Mouse (Mus musculus) lung, embryonic 15.5 days (tissue): ENCODE data around the gene Psme3. TPM values are rescaled to one million over a fixed set of nuclear protein-coding genes. Genes with fewer than 3 reads are reported as not detected.

Experiments used
- ATAC-seq: fragments of 200-750 bp; cut with Nextera tagmentation; 2 replicates; pipeline ENCODE4 v1.8.0; 2017; ENCODE audit warnings: moderate number of reproducible peaks, borderline replicate concordance; ENCODE audit not compliant: low FRiP score, low TSS enrichment; ENCODE audit errors: extremely low read depth
- H3K27ac ChIP-seq: fragments of 300-500 bp; sonication (generic); 2 replicates; pipeline ENCODE4 v1.5.1; 2015; ENCODE audit warnings: moderate library complexity, mild to moderate bottlenecking, inconsistent platforms
- H3K27me3 ChIP-seq: fragments of 300-500 bp; sonication (generic); 2 replicates; pipeline ENCODE4 v1.6.1; 2015; ENCODE audit warnings: inconsistent platforms
- H3K36me3 ChIP-seq: fragments of 300-500 bp; sonication (generic); 2 replicates; pipeline ENCODE4 v1.6.1; 2015; ENCODE audit warnings: inconsistent platforms
- H3K4me1 ChIP-seq: fragments of 300-500 bp; sonication (generic); 2 replicates; pipeline ENCODE4 v1.6.1; 2015; ENCODE audit warnings: inconsistent platforms
- H3K4me2 ChIP-seq: fragments of 300-500 bp; sonication (generic); 2 replicates; pipeline ENCODE4 v1.6.1; 2015; ENCODE audit warnings: inconsistent platforms, mild to moderate bottlenecking, moderate library complexity
- H3K4me3 ChIP-seq: fragments of 300-500 bp; sonication (generic); 2 replicates; pipeline ENCODE4 v1.5.1; 2015; ENCODE audit warnings: mild to moderate bottlenecking, inconsistent platforms
- H3K9ac ChIP-seq: fragments of 300-500 bp; sonication (generic); 2 replicates; pipeline ENCODE4 v1.6.1; 2015; ENCODE audit warnings: inconsistent platforms
- H3K9me3 ChIP-seq: fragments of 300-500 bp; sonication (generic); 2 replicates; pipeline ENCODE4 v1.6.1; 2016; ENCODE audit warnings: inconsistent platforms
- WGBS: fragments of 180-500 bp; shearing (Covaris S2); methylation state at CpG from one replicate; pipeline ENCODE4 v1.1.7; 2015; 5-methylcytosine and 5-hydroxymethylcytosine counted together
- microRNA-seq: library from miRNA; unstranded; fragments of <30 nt; microRNA quantifications from one replicate; pipeline ENCODE4, GENCODE M21; 2016
- polyA plus RNA-seq: library from polyadenylated mRNA; unstranded; fragments of >200 nt; fragmentation: Nextera tagmentation; extraction: Ambion mirVana; gene quantifications from 2 replicates; pipeline ENCODE4 v1.2.1, GENCODE M21; 2015

Psme3 gene
- polyA plus RNA-seq, 1 experiment from 2014 or later = 130 TPM

DNA sequence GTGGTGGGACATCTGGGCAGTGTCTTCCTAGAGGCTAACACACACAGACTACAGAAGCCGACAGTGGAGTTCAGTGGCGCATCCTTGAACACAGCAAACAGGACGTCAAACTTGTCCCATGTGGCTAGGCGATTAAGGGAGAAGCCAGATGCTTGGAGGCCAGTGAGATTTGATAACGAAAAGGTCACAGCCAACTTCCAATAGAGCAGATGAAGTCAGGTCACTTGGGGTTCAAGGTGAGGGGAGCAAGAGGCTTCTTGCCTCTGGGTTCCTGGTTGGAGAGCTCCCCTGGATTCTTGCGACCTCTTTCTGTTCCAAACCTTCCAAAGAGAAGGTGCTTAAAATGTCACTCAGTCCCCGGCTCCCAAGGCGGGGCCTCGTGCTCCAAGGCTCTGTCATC is 43.8 kb downstream of the Psme3 start:
- Histone ChIP-seq H3K4me2 (no peak overlapping the region), H3K4me3 (no peak overlapping the region), H3K9me3 (no peaks in the 10 kb centered on the region), H3K27ac (peak overlapping the region; percentile 43; the same call in 1 of the 2 replicates), H3K27me3 (no peaks in the 10 kb centered on the region), H3K9ac (no peak overlapping the region), H3K4me1 (no peaks in the 10 kb centered on the region; the same call in 1 of the 2 replicates), H3K36me3 (no peaks in the 10 kb centered on the region)
- ATAC-seq = no peak
- WGBS = 54% methylated on average over 9 of the region's 9 CpGs

DNA sequence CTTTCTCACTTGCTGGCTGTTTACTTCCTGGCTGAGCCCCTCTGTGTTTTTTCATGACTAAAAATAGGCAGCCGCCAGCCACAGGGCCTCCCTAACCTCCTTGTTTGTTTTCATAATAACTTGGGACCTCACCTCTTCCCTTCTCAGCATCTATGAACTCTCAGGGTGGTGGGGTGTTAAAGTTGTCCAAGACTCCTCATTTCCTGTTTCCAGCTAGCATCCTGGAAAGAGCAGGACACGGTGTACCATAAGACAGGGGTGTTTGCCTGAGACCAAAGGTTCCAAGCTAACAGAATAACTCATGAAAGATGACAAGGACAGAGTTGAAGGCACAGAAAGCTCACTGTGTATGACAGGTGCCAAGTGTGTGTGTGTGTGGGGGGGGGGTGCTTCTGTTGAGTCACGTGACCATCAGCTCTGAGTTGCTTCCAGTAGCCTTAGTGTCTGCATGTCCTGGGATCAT is 44.7 kb downstream of the Psme3 start:
- WGBS = 19% methylated on average over 3 of the region's 3 CpGs
- H3K27ac ChIP-seq = peak overlapping the region; percentile 43
- no peak; the same call in 1 of the 2 replicates for ATAC-seq

DNA sequence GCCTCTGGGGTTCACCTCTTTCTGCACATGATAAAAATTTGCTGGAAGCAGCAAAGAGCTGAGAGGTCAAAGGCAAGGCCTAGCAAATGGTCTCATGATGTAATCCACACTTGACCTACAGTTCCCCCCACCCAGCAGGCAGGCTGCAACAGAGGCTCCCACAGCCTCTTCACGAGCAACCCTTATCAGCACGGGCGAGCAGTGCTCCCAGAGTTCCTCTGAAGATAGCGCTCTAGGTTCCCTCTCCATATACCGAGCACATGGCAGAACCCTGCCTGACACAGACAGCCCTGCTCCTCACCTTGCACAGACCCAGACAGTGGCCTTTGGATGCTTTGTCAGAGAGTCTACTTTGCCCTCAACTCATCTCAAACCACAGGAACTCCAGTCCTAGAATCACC is 48.5 kb downstream of the Psme3 start:
- Histone ChIP-seq H3K27me3 (no peaks in the 10 kb centered on the region), H3K4me3 (no peak overlapping the region), H3K4me2 (no peak overlapping the region), H3K9ac (no peak overlapping the region), H3K27ac (no peak overlapping the region), H3K36me3 (no peaks in the 10 kb centered on the region), H3K4me1 (no peaks in the 10 kb centered on the region; the same call in 1 of the 2 replicates), H3K9me3 (no peaks in the 10 kb centered on the region)
- 29% methylated on average over 5 of the region's 5 CpGs for WGBS
- no peak for ATAC-seq

More for the DNA sequence above, 44.7 kb downstream of the Psme3 start:
- Histone ChIP-seq H3K4me3 (no peak overlapping the region), H3K4me2 (no peak overlapping the region), H3K36me3 (no peaks in the 10 kb centered on the region), H3K27me3 (no peaks in the 10 kb centered on the region), H3K4me1 (no peaks in the 10 kb centered on the region; the same call in 1 of the 2 replicates), H3K9me3 (no peaks in the 10 kb centered on the region), H3K9ac (no peak overlapping the region)

DNA sequence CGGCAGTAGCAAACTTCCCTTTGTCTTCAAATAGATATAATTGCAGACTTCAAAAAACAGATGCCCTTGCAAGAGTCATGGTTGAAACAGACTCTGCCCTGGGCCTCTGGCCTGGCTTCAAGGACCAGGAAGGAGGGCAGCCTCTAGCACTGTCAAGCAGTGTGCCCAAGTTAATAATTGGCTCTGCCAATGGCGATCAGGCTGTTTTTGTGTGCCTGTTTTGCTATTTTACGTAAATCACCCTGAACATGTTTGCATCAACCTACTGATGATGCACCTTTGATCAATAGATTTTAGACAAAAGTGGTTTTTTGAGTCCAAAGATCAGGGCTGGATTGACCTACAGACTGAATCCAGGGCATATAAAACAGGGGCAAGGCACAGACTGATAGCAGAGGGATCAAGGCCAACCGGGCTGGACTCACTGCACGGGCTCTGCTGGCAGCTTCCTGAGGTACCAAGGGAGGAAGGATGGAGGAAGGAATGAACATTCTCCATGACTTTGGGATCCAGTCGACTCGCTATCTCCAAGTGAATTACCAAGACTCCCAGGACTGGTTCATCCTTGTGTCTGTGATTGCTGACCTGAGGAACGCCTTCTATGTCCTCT is 51.4 kb downstream of the Psme3 start, which contains the start of gene G6pc:
G6pc (plus strand) TSS at position 236 of the 610 bp plus-strand sequence.
- no peak within 1 kb of the TSS for H3K4me2 ChIP-seq
- H3K27ac ChIP-seq = no peak within 1 kb of the TSS
- H3K27me3 ChIP-seq = no peaks in the 10 kb centered on the region
- H3K36me3 ChIP-seq = no peaks in the 10 kb centered on the region
- no peaks in the 10 kb centered on the region for H3K9me3 ChIP-seq
- H3K4me3 ChIP-seq = no peak within 1 kb of the TSS
- WGBS = 82% methylated on average over 8 of the region's 8 CpGs
- ATAC-seq = no peak
- H3K4me1 ChIP-seq = no peaks in the 10 kb centered on the region
- H3K9ac ChIP-seq = no peak within 1 kb of the TSS

DNA sequence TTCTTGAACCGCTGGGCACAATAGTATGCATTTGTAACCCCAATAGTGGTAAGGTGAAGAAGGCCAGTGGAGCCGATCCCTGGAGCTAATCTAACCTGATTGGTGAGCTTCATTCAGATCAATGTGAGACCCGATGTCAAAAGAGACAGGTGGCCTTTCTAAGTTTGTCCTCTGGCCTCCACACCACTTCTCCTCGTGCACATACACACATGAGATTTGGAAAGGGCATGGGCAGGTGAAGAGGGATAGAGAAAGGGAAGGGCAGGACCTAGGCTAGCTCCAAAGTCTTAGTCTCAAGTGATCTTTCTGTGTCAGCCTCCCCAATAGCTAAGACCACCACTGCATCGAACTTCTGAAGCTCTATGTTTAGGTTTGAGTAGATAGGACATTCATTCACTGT is 54.1 kb downstream of the Psme3 start:
- H3K27ac ChIP-seq = no peak overlapping the region
- H3K36me3 ChIP-seq = no peaks in the 10 kb centered on the region
- WGBS = 71% methylated on average over 5 of the region's 5 CpGs
- no peak for ATAC-seq
- no peaks in the 10 kb centered on the region for H3K27me3 ChIP-seq
- no peaks in the 10 kb centered on the region for H3K4me1 ChIP-seq
- H3K4me3 ChIP-seq = no peak overlapping the region
- no peaks in the 10 kb centered on the region for H3K9me3 ChIP-seq
- H3K9ac ChIP-seq = no peak overlapping the region
- H3K4me2 ChIP-seq = no peak overlapping the region

Small RNA genes within 50 kb of the gene (microRNA-seq; reads per million reads assigned to microRNA genes)
- gene Gm25593 = not detected

Other genes starting within 250 kb of the Psme3 start
- gene Naglu, start 246.2 kb upstream of the Psme3 start, polyA plus RNA-seq = 20.4 and 22.5 TPM in 2 replicates
- gene Hsd17b1, start 237.8 kb upstream of the Psme3 start, polyA plus RNA-seq = 0.11 and 0.15 TPM in 2 replicates
- gene Coasy, start 233.6 kb upstream of the Psme3 start, polyA plus RNA-seq = 42.8 and 43.2 TPM in 2 replicates
- 43.4 and 54.1 TPM in 2 replicates for gene Mlx, start 228.9 kb upstream of the Psme3 start, polyA plus RNA-seq
- 35.1 and 37.5 TPM in 2 replicates for gene Psmc3ip, start 220.8 kb upstream of the Psme3 start, polyA plus RNA-seq
- 21.8 and 22.1 TPM in 2 replicates for gene Retreg3, start 196.3 kb upstream of the Psme3 start, polyA plus RNA-seq
- gene Tubg1, start 196.3 kb upstream of the Psme3 start, polyA plus RNA-seq = 89.6 and 90.6 TPM in 2 replicates
- 3.5 and 3.6 TPM in 2 replicates for gene Tubg2, start 160.3 kb upstream of the Psme3 start, polyA plus RNA-seq
- 1.1 and 1.4 TPM in 2 replicates for gene Cntnap1, start 145.7 kb upstream of the Psme3 start, polyA plus RNA-seq
- 19.8 and 19.9 TPM in 2 replicates for gene Plekhh3, start 144.9 kb upstream of the Psme3 start, polyA plus RNA-seq
- 0.24 and 0.55 TPM in 2 replicates for gene Ccr10, start 140.8 kb upstream of the Psme3 start, polyA plus RNA-seq
- 16.2 and 19.2 TPM in 2 replicates for gene Ezh1, start 89.8 kb upstream of the Psme3 start, polyA plus RNA-seq
- gene Ramp2, start 70.2 kb upstream of the Psme3 start, polyA plus RNA-seq = 264 and 286 TPM in 2 replicates
- 127 and 128 TPM in 2 replicates for gene Vps25, start 62.5 kb upstream of the Psme3 start, polyA plus RNA-seq
- gene Wnk4, start 55.6 kb upstream of the Psme3 start, polyA plus RNA-seq = 3.7 and 5.0 TPM in 2 replicates
- gene Cntd1, start 37.2 kb upstream of the Psme3 start, polyA plus RNA-seq = 1.3 and 1.7 TPM in 2 replicates
- gene Coa3, start 37.1 kb upstream of the Psme3 start, polyA plus RNA-seq = 189 and 194 TPM in 2 replicates
- gene Becn1, start 13.9 kb upstream of the Psme3 start, polyA plus RNA-seq = 146 and 165 TPM in 2 replicates
- 0.81 and 1.2 TPM in 2 replicates for gene Aoc2, start 8.8 kb downstream of the Psme3 start, polyA plus RNA-seq
- 1.3 and 1.4 TPM in 2 replicates for gene Aoc3, start 14.4 kb downstream of the Psme3 start, polyA plus RNA-seq
- gene G6pc, start 51.3 kb downstream of the Psme3 start, polyA plus RNA-seq = not detected in 2 replicates
- 78.8 and 83.3 TPM in 2 replicates for gene Aarsd1, start 101.4 kb downstream of the Psme3 start, polyA plus RNA-seq
- gene Gm27029, start 108.6 kb downstream of the Psme3 start, polyA plus RNA-seq = 8.1 and 12.7 TPM in 2 replicates
- 20.8 and 21.3 TPM in 2 replicates for gene Rundc1, start 108.9 kb downstream of the Psme3 start, polyA plus RNA-seq
- gene Ptges3l, start 109.1 kb downstream of the Psme3 start, polyA plus RNA-seq = 12.8 and 13.4 TPM in 2 replicates
- gene Rpl27, start 126.1 kb downstream of the Psme3 start, polyA plus RNA-seq = 299 and 334 TPM in 2 replicates
- 22.4 and 24.0 TPM in 2 replicates for gene Ifi35, start 132.2 kb downstream of the Psme3 start, polyA plus RNA-seq
- gene Rnd2, start 148.8 kb downstream of the Psme3 start, polyA plus RNA-seq = 7.9 and 8.5 TPM in 2 replicates
- gene Vat1, start 150.0 kb downstream of the Psme3 start, polyA plus RNA-seq = 47.4 and 50.3 TPM in 2 replicates
- 14.1 and 17.7 TPM in 2 replicates for gene Brca1, start 235.7 kb downstream of the Psme3 start, polyA plus RNA-seq
- 66.1 and 73.1 TPM in 2 replicates for gene Nbr1, start 235.9 kb downstream of the Psme3 start, polyA plus RNA-seq